Mouse (Mus musculus): Measurements from ENCODE around the gene Mthfr.

Mthfr gene

DNA sequence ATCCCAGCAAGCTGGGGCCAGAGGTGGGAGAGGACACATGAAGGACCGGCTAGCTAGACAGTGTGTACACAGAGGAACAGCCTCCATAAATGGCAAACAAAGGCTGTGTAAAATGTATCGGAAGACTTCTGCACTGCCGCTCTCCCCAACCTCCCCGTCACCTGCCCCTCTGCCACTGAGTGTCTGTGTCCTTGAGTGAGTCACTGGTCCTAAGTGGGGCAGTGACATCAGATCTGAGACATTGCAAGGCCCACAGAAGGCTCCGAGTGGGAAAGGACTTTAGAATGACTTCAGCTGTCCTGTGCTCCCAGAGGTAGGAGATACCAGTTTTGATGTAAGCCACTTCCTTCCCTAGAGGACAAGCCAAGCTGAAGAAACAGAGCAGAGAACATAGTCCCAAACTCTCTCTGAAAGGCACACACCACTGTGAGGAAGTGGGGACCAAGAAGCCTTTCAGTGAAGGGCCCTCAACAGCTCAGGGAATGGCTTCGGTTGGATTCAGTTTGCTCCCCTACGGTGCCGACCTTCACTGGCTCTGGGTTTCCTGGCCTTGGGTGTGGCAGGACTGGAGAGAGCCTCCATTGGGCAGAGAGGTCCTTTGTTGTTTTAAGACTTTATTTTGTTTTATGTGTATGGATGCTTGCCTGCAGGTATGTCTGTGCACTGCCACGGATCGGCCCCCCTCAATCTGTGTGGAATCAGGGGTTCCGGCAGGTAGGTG is 53.8 kb downstream of the Mthfr start:
- DNase-seq, result no peak

DNA sequence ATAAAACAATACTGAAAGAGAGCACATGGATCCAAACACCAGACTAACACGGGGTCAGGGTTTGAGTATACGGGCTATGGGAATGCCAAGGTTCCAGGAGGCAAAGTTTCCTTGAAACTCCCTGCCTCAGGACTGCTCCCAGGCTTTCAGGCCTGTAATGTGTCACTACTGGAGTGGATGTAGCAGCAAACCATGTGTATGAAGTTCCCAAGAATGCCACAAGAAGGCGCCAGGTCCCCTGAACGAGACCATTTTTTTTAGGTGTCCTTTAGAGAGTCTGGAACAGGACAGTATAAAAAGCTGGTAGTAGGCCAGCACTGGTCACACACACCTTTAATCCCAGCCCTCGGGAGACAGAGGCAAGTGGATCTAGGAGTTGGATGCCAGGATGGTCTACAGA is 55.3 kb downstream of the Mthfr start:
- no peak for DNase-seq

DNA sequence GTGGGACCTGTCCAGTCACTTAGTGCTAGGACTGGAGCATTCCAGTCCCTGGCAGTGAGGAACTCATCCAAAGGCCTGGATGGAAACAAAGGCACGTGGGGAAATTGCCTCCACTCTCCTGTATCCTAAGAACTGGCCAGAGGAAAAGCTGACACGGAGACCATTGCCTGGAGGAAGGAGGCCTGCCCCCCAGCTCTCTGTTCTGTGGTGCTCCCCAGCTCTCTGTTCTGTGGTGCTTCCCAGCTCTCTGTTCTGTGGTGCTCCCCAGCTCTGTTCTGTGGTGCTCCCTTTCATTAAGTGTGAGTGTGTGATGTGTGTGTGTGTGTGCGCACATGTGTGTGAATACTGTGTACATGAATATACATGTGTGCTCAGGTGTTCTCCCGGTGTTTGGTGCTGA is 56.2 kb downstream of the Mthfr start:
- no peak for DNase-seq

DNA sequence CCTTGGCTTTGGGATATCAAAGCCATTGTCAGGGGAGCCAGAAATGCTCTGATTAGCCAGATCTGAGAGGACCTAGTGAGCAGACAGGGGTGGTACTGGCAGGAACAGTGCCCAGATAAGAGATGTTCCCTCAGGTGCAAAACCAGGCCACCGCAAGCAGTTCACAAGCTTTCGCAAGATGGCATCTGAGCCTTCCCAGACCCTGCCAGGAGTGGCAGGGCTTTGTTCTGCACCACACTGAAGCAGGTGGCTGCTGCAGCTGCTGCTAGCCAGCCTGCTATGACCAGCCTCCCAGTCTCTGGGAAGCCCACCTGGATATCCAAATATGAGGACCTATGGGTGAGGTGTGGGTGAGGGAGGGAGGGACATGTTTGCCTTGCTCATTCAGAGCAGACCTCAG is 59.1 kb downstream of the Mthfr start:
- DNase-seq, result no peak

- no peak for DNase-seq
These were observed 59.8 kb downstream of the Mthfr start for GRCm38 (mm10) chr4:148098666-148099065.

GRCm38 (mm10) chr4:148101801-148102527 is 63.1 kb downstream of the Mthfr start:
- DNase-seq, result peak; percentile 58

DNA sequence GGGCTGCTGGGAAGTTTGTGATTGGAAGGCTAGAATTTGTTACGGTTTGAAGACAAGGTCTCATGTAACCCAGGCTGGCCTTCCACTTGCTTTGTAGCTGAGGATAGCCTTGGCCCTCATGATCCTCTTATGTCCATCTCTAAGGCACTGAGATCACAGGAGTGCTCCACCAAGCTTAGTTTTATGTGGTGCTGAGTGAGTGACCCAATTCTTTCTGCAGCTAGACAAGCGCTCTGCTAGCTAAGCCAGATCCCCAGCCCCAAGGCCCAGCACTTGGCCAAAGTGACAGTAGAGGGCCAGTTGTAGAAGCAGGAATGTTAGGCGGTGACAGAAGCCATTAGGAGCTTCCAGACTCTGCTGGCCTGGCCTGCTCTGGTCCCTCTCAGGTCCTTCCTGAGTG is 65.3 kb downstream of the Mthfr start:
- DNase-seq, result no peak

DNA sequence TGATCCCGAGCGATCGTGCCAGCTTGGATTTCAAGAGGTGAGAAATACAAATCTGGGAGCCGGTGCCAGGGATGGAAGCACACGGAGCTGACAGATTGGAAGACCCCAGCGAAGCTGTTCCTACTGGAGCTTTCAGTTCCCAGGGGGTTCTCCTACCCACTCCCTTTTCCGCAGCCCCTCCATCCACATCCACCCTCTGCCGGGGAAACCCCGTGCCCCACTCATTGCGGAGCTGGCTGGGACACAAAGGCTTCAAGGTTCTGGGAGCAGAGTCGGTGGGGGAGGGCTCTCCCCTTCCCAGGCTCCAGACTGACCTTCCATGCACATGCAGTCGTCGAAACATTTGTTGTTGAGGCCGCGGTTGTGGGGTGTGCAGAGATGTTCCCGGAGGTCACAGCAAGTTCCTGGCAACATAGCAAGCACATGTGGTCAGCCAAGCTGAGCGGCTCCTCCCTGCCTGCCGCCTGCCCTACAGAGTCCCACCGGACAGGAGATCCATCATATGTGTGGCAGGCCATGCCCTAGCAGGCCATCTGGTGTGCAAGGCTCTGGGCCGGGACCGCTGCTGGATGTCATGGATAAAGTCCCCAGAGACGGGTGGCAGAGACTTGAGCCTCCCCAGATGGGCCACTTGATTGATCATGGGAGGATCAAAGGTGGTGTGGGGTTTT is 68.9 kb downstream of the Mthfr start:
- no peak for DNase-seq

DNA sequence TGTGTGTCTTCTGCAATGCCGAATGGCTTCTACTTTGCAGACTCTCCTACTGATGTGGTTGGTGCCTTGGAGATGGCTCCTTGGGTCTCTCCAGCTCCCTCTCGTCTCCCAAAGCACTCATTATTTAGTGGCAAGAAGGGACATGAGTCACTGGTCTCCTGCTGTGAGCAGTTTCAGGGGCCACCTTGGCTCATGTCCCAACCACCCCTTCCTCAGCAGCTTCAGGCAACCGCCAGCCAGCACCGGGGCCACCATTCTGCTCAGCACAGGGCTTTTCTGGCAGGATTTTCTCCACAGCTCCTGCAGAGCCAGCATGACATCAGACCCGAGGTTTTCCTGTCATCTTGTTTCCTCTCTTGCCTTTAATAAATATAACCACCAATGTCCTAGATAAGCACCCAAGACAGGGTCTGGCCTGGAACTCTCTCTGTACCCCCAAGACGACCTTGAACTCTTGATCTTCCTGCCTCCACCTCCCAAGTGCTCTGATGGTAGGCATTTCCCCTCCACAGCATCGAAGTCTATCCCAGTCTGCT is 69.8 kb downstream of the Mthfr start:
- no peak for DNase-seq
